Mouse (Mus musculus) embryonic facial prominence, embryonic 11.5 days (tissue): ENCODE data around the gene Dll4. TPM values are rescaled to one million over a fixed set of nuclear protein-coding genes. Genes with fewer than 3 reads are reported as not detected.

Experiments
- ATAC-seq: fragments of 200-750 bp; cut with Nextera tagmentation; replicated peaks from 2 replicates; pipeline ENCODE4 v1.8.0; 2017; ENCODE audit warnings: low read depth; ENCODE audit not compliant: insufficient number of reproducible peaks, low FRiP score, low TSS enrichment
- DNase-seq: peaks from one replicate; pipeline ENCODE4 v3.0.0-alpha.2; 2015; ENCODE audit warnings: low spot score
- H3K27ac ChIP-seq: fragments of 300-500 bp; sonication (generic); replicated peaks from 2 replicates; pipeline ENCODE4 v1.5.1; 2014; ENCODE audit warnings: mild to moderate bottlenecking, low read depth, low read length, control low read depth
- H3K27me3 ChIP-seq: fragments of 300-500 bp; sonication (generic); 2 replicates; pipeline ENCODE4 v1.6.1; 2014; ENCODE audit warnings: mild to moderate bottlenecking, low read length, moderate library complexity, mixed read lengths; ENCODE audit not compliant: control insufficient read depth, insufficient read depth
- H3K36me3 ChIP-seq: fragments of 300-500 bp; sonication (generic); replicated peaks from 2 replicates; pipeline ENCODE4 v1.6.1; 2014; ENCODE audit warnings: low read depth, mild to moderate bottlenecking, low read length, moderate library complexity, mixed read lengths; ENCODE audit not compliant: control insufficient read depth, insufficient read depth
- H3K4me1 ChIP-seq: fragments of 300-500 bp; sonication (generic); 2 replicates; pipeline ENCODE4 v1.6.1; 2014; ENCODE audit warnings: low read length, mixed read lengths; ENCODE audit not compliant: control insufficient read depth, insufficient read depth
- H3K4me2 ChIP-seq: fragments of 300-500 bp; sonication (generic); 2 replicates; pipeline ENCODE4 v1.6.1; 2014; ENCODE audit warnings: low read depth, mild to moderate bottlenecking, control low read depth, low read length, moderate library complexity
- H3K4me3 ChIP-seq: fragments of 300-500 bp; sonication (generic); 2 replicates; pipeline ENCODE4 v1.5.1; 2014; ENCODE audit warnings: low read depth, low read length, control low read depth
- H3K9ac ChIP-seq: fragments of 300-500 bp; sonication (generic); replicated peaks from 2 replicates; pipeline ENCODE4 v1.6.1; 2014; ENCODE audit warnings: mild to moderate bottlenecking, control low read depth, low read length
- H3K9me3 ChIP-seq: fragments of 300-500 bp; sonication (generic); replicated peaks from 2 replicates; pipeline ENCODE4 v1.6.1; 2016; ENCODE audit warnings: mild to moderate bottlenecking, low read length, inconsistent platforms, mixed read lengths; ENCODE audit not compliant: control insufficient read depth
- WGBS: fragments of 180-500 bp; shearing (Covaris S2); extraction: QIAGEN DNeasy Blood & Tissue Kit; methylation state at CpG from one replicate; pipeline ENCODE4 v1.1.7; 2014; 5-methylcytosine and 5-hydroxymethylcytosine counted together
- polyA plus RNA-seq: library from polyadenylated mRNA; unstranded; fragments of >200 nt; fragmentation: Nextera tagmentation; extraction: Ambion mirVana; gene quantifications from 2 replicates; pipeline ENCODE4 v1.2.1, GENCODE M21; 2014

The Dll4 gene
- 2.9 and 3.2 TPM in 2 replicates for polyA plus RNA-seq

DNA sequence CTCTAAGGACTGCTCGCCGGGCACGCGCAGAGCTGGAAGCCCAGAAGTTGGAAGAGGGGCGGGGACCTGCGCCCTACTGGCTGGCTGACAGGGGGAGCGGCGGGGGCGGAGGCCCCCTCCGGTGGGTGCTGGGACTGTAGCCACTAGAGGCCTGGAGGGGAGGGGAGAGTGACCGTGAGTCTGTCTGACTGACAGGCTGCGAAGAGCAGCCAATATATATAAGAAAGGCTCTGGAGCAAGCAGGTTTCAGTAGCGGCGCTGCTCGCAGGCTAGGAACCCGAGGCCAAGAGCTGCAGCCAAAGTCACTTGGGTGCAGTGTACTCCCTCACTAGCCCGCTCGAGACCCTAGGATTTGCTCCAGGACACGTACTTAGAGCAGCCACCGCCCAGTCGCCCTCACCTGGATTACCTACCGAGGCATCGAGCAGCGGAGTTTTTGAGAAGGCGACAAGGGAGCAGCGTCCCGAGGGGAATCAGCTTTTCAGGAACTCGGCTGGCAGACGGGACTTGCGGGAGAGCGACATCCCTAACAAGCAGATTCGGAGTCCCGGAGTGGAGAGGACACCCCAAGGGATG is at the start of gene Dll4:
Gene Dll4, plus strand, starts transcription at position 217 of the 576 bp plus-strand sequence.
- Histone ChIP-seq H3K4me2 (peak within 1 kb of the TSS; percentile 69), H3K9me3 (no peaks in the 10 kb centered on the region), H3K4me3 (peak within 1 kb of the TSS; percentile 26), H3K27ac (no peak within 1 kb of the TSS), H3K36me3 (no peaks in the 10 kb centered on the region), H3K4me1 (peaks cover 13% of the 10 kb centered on the region), H3K27me3 (peaks cover 88% of the 10 kb centered on the region), H3K9ac (peak within 1 kb of the TSS; percentile 0; the same call in 1 of the 2 replicates)
- 0% methylated on average over 33 of the region's 33 CpGs for WGBS
- 0 out of 2 replicates have a peak, but pooled peaks have one; percentile 20 for ATAC-seq
- peak; percentile 59 for DNase-seq

DNA sequence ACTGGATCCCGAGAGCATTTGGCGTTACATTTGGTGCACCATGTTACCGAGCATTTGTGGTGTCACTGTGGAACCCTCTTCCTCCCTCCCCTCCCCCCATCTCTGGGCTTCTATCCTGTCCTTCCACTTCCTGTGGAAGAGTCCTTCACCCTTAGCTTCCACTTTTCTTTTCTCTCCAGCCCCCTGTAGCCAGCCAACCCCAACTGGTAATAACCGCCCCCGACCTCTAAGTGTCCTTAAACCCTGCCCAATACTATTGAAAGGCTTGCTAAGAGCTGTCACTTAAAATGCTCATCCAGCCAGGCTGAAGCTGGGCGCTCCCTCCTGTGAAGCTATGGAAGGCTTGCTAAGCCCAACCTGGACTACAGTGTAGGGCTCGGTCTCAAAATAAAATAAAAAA is 48.7 kb upstream of the Dll4 start:
- 80% methylated on average over 7 of the region's 7 CpGs for WGBS
- DNase-seq (no peak), ATAC-seq (no peak)
- H3K27me3 ChIP-seq, result no peaks in the 10 kb centered on the region; the same call in 1 of the 2 replicates
- no peaks in the 10 kb centered on the region for H3K4me1 ChIP-seq
- H3K9ac ChIP-seq, result no peak overlapping the region
- H3K27ac ChIP-seq, result no peak overlapping the region
- H3K36me3 ChIP-seq, result no peaks in the 10 kb centered on the region
- no peak overlapping the region for H3K4me2 ChIP-seq
- no peaks in the 10 kb centered on the region for H3K9me3 ChIP-seq
- no peak overlapping the region for H3K4me3 ChIP-seq

DNA sequence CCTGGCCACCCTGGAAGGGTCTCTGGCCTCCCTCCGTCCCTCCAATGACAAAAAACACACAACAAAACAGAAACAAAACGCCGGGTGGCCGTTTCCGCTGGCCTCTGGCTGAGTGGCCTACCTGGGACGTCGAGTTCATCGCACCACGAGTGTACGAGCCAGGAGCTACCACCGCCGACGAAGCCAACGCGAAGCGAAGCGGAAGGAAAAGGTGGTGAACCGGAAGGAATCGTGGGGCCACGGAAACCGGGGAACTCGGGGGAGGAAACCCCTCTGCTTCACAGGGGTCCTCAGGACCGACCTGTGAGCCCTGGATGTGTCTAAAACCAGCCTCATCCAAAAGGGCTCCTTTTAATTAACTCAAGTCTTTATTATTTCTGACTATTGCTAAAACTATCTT is 47.8 kb upstream of the Dll4 start:
- Histone ChIP-seq H3K27ac (no peak overlapping the region), H3K27me3 (no peaks in the 10 kb centered on the region; the same call in 1 of the 2 replicates), H3K9ac (no peak overlapping the region), H3K9me3 (no peaks in the 10 kb centered on the region), H3K4me3 (no peak overlapping the region), H3K36me3 (no peaks in the 10 kb centered on the region), H3K4me2 (no peak overlapping the region), H3K4me1 (no peaks in the 10 kb centered on the region)
- DNase-seq, result no peak
- WGBS, result 89% methylated on average over 23 of the region's 23 CpGs
- no peak for ATAC-seq

DNA sequence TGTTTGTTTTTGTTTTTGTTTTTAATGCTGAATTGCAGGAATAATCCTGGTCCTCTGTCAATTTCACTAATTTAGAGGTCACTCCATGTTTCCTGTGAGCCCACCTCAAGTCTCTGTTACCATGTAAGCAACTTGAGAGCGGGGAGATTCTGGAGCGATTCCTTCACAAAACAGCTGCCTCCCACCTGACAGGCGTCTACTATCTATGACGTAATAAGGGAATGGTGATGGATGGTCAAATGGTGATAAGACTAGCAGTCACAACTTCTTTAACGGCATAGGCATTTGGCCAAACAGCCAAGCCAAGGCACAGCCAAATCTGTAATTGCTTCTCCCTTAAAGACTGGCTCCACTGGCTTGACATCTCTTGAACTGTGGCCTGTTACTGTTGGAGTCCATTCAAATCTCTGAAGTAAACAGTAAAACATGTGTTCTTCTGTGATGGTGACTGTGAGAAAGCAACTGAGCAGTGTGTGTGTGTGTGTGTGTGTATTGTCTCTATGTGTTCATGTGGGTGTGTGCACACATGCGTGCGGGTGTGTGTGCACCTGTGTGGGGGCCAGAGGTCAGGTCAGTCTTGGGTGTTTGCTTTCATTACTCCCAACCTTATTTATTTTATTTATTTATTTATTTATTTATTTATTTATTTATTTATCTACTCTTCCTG is 43.6 kb upstream of the Dll4 start:
- no peaks in the 10 kb centered on the region for H3K36me3 ChIP-seq
- no peak overlapping the region for H3K27ac ChIP-seq
- ATAC-seq, result no peak
- no peaks in the 10 kb centered on the region for H3K27me3 ChIP-seq
- no peak overlapping the region for H3K9ac ChIP-seq
- no peak overlapping the region for H3K4me3 ChIP-seq
- no peak overlapping the region for H3K4me2 ChIP-seq
- DNase-seq, result no peak
- no peaks in the 10 kb centered on the region for H3K9me3 ChIP-seq
- H3K4me1 ChIP-seq, result no peaks in the 10 kb centered on the region
- WGBS, result 89% methylated on average over 7 of the region's 7 CpGs

DNA sequence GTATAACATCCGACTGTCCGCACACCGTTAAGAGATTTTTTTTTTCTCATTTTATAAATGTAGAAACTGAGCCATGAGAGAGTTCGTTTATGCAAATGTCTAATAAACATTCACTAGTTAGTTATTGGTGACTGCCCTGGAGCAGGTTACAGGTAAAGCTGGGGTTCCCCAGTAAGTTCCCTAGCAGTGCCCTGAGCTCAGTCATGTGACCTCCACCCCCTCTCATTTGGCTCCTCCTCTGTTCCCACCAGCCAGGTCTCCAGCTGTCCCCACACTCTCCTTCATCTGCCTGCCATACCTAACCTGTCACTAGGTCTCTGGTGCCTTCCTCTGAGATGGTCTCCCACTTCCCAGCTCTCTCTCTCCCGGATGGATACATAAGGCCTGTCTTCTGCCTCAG is 38.2 kb upstream of the Dll4 start:
- Histone ChIP-seq H3K9me3 (no peaks in the 10 kb centered on the region), H3K27ac (no peak overlapping the region), H3K36me3 (peaks cover 2% of the 10 kb centered on the region), H3K4me3 (no peak overlapping the region), H3K27me3 (no peaks in the 10 kb centered on the region), H3K9ac (no peak overlapping the region), H3K4me1 (no peaks in the 10 kb centered on the region), H3K4me2 (no peak overlapping the region)
- DNase-seq, result no peak
- WGBS, result 89% methylated on average over 5 of the region's 5 CpGs
- ATAC-seq, result no peak

DNA sequence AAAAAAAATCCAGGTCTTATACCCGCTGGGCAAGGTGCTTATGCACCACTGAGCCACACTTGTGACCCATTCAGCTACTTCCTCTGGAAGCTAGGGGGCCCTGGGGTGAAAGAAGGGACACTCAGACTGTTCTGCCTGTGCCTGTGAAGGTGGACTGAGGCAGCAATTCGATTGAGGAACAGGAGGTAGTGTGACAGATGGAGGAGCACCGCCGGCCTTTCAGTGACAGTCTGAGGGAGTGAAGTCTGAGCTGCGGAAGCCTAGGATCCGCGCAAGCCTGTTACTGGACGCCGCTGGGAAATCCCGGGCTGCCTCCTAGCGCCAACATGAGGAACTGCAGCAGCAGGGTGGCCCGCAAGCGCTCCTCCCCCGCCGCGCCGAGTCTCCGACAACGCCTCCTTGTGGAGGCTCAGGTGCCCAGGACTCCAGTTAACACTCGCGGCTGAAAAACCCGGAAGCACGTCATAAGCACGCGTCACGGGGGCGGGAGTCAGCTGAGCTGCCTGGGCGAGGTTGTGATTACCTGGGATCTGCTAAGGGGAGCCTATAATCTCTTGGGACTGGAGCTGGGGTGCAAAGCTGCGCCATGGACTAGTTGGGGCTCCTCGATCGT is 37.2 kb upstream of the Dll4 start, which contains the start of gene Vps18:
Gene Vps18, plus strand, starts transcription at position 471 of the 613 bp plus-strand sequence.
- H3K27me3 ChIP-seq, result no peaks in the 10 kb centered on the region
- no peak within 1 kb of the TSS for H3K27ac ChIP-seq
- no peaks in the 10 kb centered on the region for H3K4me1 ChIP-seq
- WGBS, result 1% methylated on average over 31 of the region's 31 CpGs
- no peaks in the 10 kb centered on the region for H3K9me3 ChIP-seq
- H3K4me3 ChIP-seq, result peak within 1 kb of the TSS; percentile 54
- peak; percentile 91 for ATAC-seq
- peak; percentile 99 for DNase-seq
- H3K4me2 ChIP-seq, result peak within 1 kb of the TSS; percentile 48
- peak within 1 kb of the TSS; percentile 64 for H3K9ac ChIP-seq
- peaks cover 2% of the 10 kb centered on the region for H3K36me3 ChIP-seq

DNA sequence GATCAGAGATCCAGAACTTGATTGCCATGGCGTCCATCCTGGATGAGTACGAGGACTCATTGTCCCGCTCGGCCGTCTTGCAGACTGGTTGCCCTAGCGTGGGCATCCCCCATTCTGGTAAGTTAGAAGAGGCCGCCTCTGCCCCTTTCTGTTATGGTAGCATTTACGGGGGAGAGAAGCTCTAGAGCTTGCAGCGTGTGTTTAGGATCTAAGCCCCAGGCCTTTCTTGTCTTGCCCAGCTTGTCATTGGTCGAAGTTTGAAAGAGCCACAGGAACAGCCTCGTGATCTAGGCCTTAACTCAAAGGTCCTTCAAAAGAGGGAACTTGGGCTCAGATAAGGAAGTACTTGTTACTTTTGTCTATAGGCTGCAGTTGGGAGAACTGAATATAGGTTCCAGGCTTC is 36.6 kb upstream of the Dll4 start:
- Histone ChIP-seq H3K4me2 (peak overlapping the region; percentile 48), H3K36me3 (peaks cover 2% of the 10 kb centered on the region), H3K4me1 (no peaks in the 10 kb centered on the region), H3K9ac (peak overlapping the region; percentile 64), H3K9me3 (no peaks in the 10 kb centered on the region), H3K4me3 (peak overlapping the region; percentile 54), H3K27me3 (no peaks in the 10 kb centered on the region), H3K27ac (no peak overlapping the region)
- DNase-seq (no peak), ATAC-seq (no peak)
- 3% methylated on average over 11 of the region's 11 CpGs for WGBS

DNA sequence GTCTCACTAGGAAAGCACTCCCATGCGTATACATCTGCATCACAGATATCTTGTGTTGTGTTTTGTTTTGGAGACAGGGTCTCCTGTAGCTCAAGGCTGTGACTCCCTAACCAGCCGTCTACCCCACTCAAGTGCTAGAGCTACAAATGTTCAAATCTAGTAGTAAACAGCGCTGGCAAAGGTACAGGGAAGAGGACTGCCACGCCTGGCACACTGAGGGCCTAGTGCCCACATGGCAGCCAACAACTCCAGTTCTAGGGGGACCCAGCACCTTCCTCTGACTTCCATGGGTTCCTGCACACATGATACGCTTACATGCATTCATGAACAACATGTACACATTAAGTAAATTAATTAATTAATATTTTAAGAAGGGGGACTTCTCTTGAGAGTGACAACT is 33.3 kb upstream of the Dll4 start:
- peaks cover 10% of the 10 kb centered on the region for H3K36me3 ChIP-seq
- WGBS, result 85% methylated on average over 5 of the region's 5 CpGs
- ATAC-seq, result no peak

More for the DNA sequence above, 33.3 kb upstream of the Dll4 start:
- Histone ChIP-seq H3K9me3 (no peaks in the 10 kb centered on the region), H3K27ac (no peak overlapping the region), H3K9ac (no peak overlapping the region), H3K4me3 (no peak overlapping the region), H3K27me3 (no peaks in the 10 kb centered on the region), H3K4me2 (no peak overlapping the region), H3K4me1 (no peaks in the 10 kb centered on the region)
- DNase-seq, result no peak
